In the genomic region with DNA sequence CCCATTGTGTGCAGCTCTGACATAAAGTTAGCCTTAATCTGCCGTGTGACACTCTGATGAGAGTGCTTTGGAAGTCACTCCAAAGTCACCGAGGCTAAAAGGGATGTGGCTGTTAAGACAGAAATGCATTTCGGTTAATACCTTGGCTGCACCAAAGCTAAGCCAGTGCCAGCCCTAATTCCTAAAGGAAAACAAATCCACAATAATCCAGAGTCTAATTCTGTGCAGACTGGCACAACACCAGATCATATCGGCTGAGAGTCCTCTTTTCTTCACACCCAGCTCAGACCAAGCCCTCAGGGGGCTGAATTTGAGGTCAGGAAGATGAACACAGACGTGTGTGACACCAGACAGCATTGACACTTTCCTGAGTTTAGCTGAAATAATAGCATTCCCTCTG, we compare ENCODE assay signal across 29 mouse cellular contexts. TPM values are rescaled to one million over a fixed set of nuclear protein-coding genes. Genes with fewer than 3 reads are reported as not detected.
DNase-seq lines count a peak whose midpoint lies in the region; ATAC-seq lines count a peak whose summit lies in the region.
"Had no signal": no experiment of that assay in that cellular context is flagged by ENCODE, and none has a peak within 500 bp of the region (broad histone marks: within the 10 kb centered on the region; RNA-seq: fewer than 3 reads in every experiment).

No protein-coding gene starts in this region.

- WGBS in midbrain, embryonic 11.5 days = 21% methylated on average over 5 of the region's 5 CpGs
- WGBS in midbrain, embryonic 15.5 days = 15% methylated on average over 5 of the region's 5 CpGs
- 8% methylated on average over 5 of the region's 5 CpGs for WGBS in midbrain, embryonic 14.5 days

- H3K9ac ChIP-seq in midbrain, embryonic 11.5 days (ENCODE audit: low read length) = no peak overlapping the region
- no peak overlapping the region for H3K9ac ChIP-seq in midbrain, embryonic 15.5 days
- no peak overlapping the region for H3K9ac ChIP-seq in midbrain, embryonic 14.5 days (replicated peaks; ENCODE audit: low read length)
- H3K9ac ChIP-seq: embryonic facial prominence, embryonic 15.5 days; forebrain, embryonic 12.5 days; hindbrain, embryonic 15.5 days; kidney, embryonic 15.5 days; limb, embryonic 12.5 days; liver, embryonic 15.5 days; lung, embryonic 14.5 days; neural tube, embryonic 13.5 days had no signal

- peak; percentile 12 for DNase-seq in embryo, embryonic 10 days (ENCODE audit: low spot score)
- DNase-seq in embryo, embryonic 9.5 days (ENCODE audit: extremely low spot score) = no peak
- peak; percentile 84 for DNase-seq in midbrain, embryonic 11.5 days (ENCODE audit: low spot score, missing footprints)
- peak; percentile 9 for DNase-seq in midbrain, embryonic 14.5 days
- DNase-seq in spleen, adult 12 weeks (ENCODE audit: low spot score) = no peak
- DNase-seq in MN1 (ENCODE audit: low spot score) = no peak
- DNase-seq: adrenal gland, postnatal 14 days; cerebellum, adult 2 months; gastrocnemius, postnatal 14 days; heart, postnatal 36 days; kidney, adult 18-20 months; kidney, postnatal 25 days; lung, embryonic 14.5 days; lung, postnatal 14 days; right cerebral cortex, adult 18-20 months; thymus, adult 18-20 months; thymus, postnatal 25 days had no signal

- peaks cover 4% of the 10 kb centered on the region; the same call in 1 of the 2 replicates for H3K4me1 ChIP-seq in midbrain, embryonic 11.5 days (ENCODE audit: control insufficient read depth, insufficient read depth, low read length)
- no peaks in the 10 kb centered on the region for H3K4me1 ChIP-seq in midbrain, embryonic 15.5 days
- H3K4me1 ChIP-seq in midbrain, embryonic 14.5 days (ENCODE audit: control insufficient read depth, insufficient read depth, low read length) = no peaks in the 10 kb centered on the region
- H3K4me1 ChIP-seq: embryonic facial prominence, embryonic 15.5 days; forebrain, embryonic 12.5 days; hindbrain, embryonic 15.5 days; kidney, embryonic 15.5 days; limb, embryonic 12.5 days; liver, embryonic 15.5 days; neural tube, embryonic 13.5 days had no signal

- no peak overlapping the region for H3K27ac ChIP-seq in midbrain, embryonic 11.5 days (ENCODE audit: low read depth, low read length)
- no peak overlapping the region for H3K27ac ChIP-seq in midbrain, embryonic 15.5 days
- H3K27ac ChIP-seq in midbrain, embryonic 14.5 days (replicated peaks; ENCODE audit: low read depth, low read length) = no peak overlapping the region
- H3K27ac ChIP-seq: embryonic facial prominence, embryonic 10.5 days; embryonic facial prominence, embryonic 15.5 days; forebrain, embryonic 12.5 days; hindbrain, embryonic 15.5 days; kidney, embryonic 15.5 days; left cerebral cortex, adult 2 months; limb, embryonic 12.5 days; liver, embryonic 15.5 days; neural tube, embryonic 13.5 days; stomach, postnatal 0 days had no signal

- H3K4me3 ChIP-seq in midbrain, embryonic 11.5 days (ENCODE audit: low read depth, low read length) = no peak overlapping the region
- H3K4me3 ChIP-seq in midbrain, embryonic 15.5 days = no peak overlapping the region
- no peak overlapping the region for H3K4me3 ChIP-seq in midbrain, embryonic 14.5 days (replicated peaks; ENCODE audit: low read depth, low read length)
- H3K4me3 ChIP-seq: embryonic facial prominence, embryonic 10.5 days; embryonic facial prominence, embryonic 15.5 days; forebrain, embryonic 12.5 days; hindbrain, embryonic 15.5 days; kidney, embryonic 15.5 days; left cerebral cortex, adult 2 months; limb, embryonic 12.5 days; liver, embryonic 15.5 days; neural tube, embryonic 13.5 days had no signal

- ATAC-seq in midbrain, embryonic 11.5 days (ENCODE audit: low FRiP score) = no peak
- no peak for ATAC-seq in midbrain, embryonic 15.5 days (replicated peaks)
- ATAC-seq in midbrain, embryonic 14.5 days (ENCODE audit: low FRiP score, low TSS enrichment) = no peak

- no peak overlapping the region for H3K4me2 ChIP-seq in midbrain, embryonic 11.5 days
- H3K4me2 ChIP-seq in midbrain, embryonic 15.5 days = no peak overlapping the region
- H3K4me2 ChIP-seq in midbrain, embryonic 14.5 days (ENCODE audit: low read length) = no peak overlapping the region
- H3K4me2 ChIP-seq: embryonic facial prominence, embryonic 15.5 days; forebrain, embryonic 12.5 days; heart, embryonic 11.5 days; hindbrain, embryonic 15.5 days; kidney, embryonic 15.5 days; limb, embryonic 12.5 days; liver, embryonic 15.5 days; lung, embryonic 14.5 days; neural tube, embryonic 13.5 days had no signal

- H3K9me3 ChIP-seq in midbrain, embryonic 11.5 days (ENCODE audit: control insufficient read depth, low read length) = no peaks in the 10 kb centered on the region
- H3K9me3 ChIP-seq in midbrain, embryonic 15.5 days = no peaks in the 10 kb centered on the region
- no peaks in the 10 kb centered on the region for H3K9me3 ChIP-seq in midbrain, embryonic 14.5 days (ENCODE audit: control insufficient read depth, low read length)
- H3K9me3 ChIP-seq: embryonic facial prominence, embryonic 10.5 days; embryonic facial prominence, embryonic 15.5 days; forebrain, embryonic 12.5 days; hindbrain, embryonic 15.5 days; kidney, embryonic 15.5 days; limb, embryonic 12.5 days; liver, embryonic 15.5 days; neural tube, embryonic 13.5 days had no signal

- H3K36me3 ChIP-seq in midbrain, embryonic 11.5 days (ENCODE audit: control insufficient read depth, insufficient read depth, low read length) = no peaks in the 10 kb centered on the region
- no peaks in the 10 kb centered on the region for H3K36me3 ChIP-seq in midbrain, embryonic 15.5 days (replicated peaks)
- H3K36me3 ChIP-seq in midbrain, embryonic 14.5 days (ENCODE audit: control insufficient read depth, insufficient read depth, low read length) = no peaks in the 10 kb centered on the region
- H3K36me3 ChIP-seq: embryonic facial prominence, embryonic 10.5 days; embryonic facial prominence, embryonic 15.5 days; forebrain, embryonic 12.5 days; hindbrain, embryonic 15.5 days; kidney, embryonic 15.5 days; limb, embryonic 12.5 days; liver, embryonic 15.5 days; neural tube, embryonic 13.5 days had no signal

- no peaks in the 10 kb centered on the region for H3K27me3 ChIP-seq in midbrain, embryonic 11.5 days (ENCODE audit: control insufficient read depth, insufficient read depth, low read length)
- H3K27me3 ChIP-seq in midbrain, embryonic 15.5 days (replicated peaks) = no peaks in the 10 kb centered on the region
- no peaks in the 10 kb centered on the region for H3K27me3 ChIP-seq in midbrain, embryonic 14.5 days (ENCODE audit: control insufficient read depth, insufficient read depth, low read length)
- H3K27me3 ChIP-seq: embryonic facial prominence, embryonic 15.5 days; forebrain, embryonic 12.5 days; hindbrain, embryonic 15.5 days; kidney, embryonic 15.5 days; limb, embryonic 12.5 days; liver, embryonic 15.5 days; neural tube, embryonic 13.5 days had no signal

RNA-seq across cellular contexts. Expression of a gene that starts 52.0 kb away (rescaled TPM):
- polyA plus RNA-seq in midbrain, embryonic 11.5 days (2014; fragmentation: Nextera tagmentation; extraction: Ambion mirVana) = 6.6 and 7.5 TPM in 2 replicates
- 6.5 and 6.7 TPM in 2 replicates for polyA plus RNA-seq in midbrain, embryonic 15.5 days (2015; fragmentation: Nextera tagmentation; extraction: Ambion mirVana)
- 1.4 and 2.0 TPM in 2 replicates for polyA plus RNA-seq in midbrain, embryonic 14.5 days (2014; fragmentation: Nextera tagmentation; extraction: Ambion mirVana)

Comparison
In these comparisons a context has a peak if more than half of its experiments do, and no peak if none do; other contexts are left out.
1. DNase-seq: peak in embryo, embryonic 10 days (single experiment), midbrain, embryonic 11.5 days (single experiment) and midbrain, embryonic 14.5 days (single experiment); none in embryo, embryonic 9.5 days (single experiment), spleen, adult 12 weeks (single experiment) and MN1 (single experiment).